In genomic region chr8:5262316-5262715, GRCm38 (mm10) we compare ENCODE assay signal across 27 mouse cellular contexts.
DNase-seq lines count a peak whose midpoint lies in the region; ATAC-seq and TF ChIP-seq lines count a peak whose summit lies in the region.
"Had no signal": no experiment of that assay in that cellular context is flagged by ENCODE, and none has a peak within 500 bp of the region (broad histone marks: within the 10 kb centered on the region; RNA-seq: fewer than 3 reads in every experiment).

No protein-coding gene starts in this region.

- no peak overlapping the region for H3K4me2 ChIP-seq in forebrain, postnatal 0 days (ENCODE audit: low read depth)
- no peak overlapping the region for H3K4me2 ChIP-seq in forebrain, embryonic 11.5 days (ENCODE audit: low read depth, low read length, severe bottlenecking)
- H3K4me2 ChIP-seq in midbrain, postnatal 0 days (ENCODE audit: low read depth, low read length, poor library complexity, severe bottlenecking): no peak overlapping the region
- no peak overlapping the region for H3K4me2 ChIP-seq in embryonic facial prominence, embryonic 14.5 days (ENCODE audit: low read depth, low read length)
- H3K4me2 ChIP-seq: heart, embryonic 12.5 days; hindbrain, embryonic 13.5 days; limb, embryonic 12.5 days; liver, embryonic 13.5 days; midbrain, embryonic 12.5 days had no signal

- no peak overlapping the region for H3K9ac ChIP-seq in forebrain, postnatal 0 days
- no peak overlapping the region for H3K9ac ChIP-seq in forebrain, embryonic 11.5 days (ENCODE audit: low read length)
- no peak overlapping the region for H3K9ac ChIP-seq in midbrain, postnatal 0 days (replicated peaks; ENCODE audit: low read length, poor library complexity, severe bottlenecking)
- no peak overlapping the region for H3K9ac ChIP-seq in embryonic facial prominence, embryonic 14.5 days (ENCODE audit: low read depth, low read length)
- H3K9ac ChIP-seq: heart, embryonic 12.5 days; hindbrain, embryonic 13.5 days; limb, embryonic 12.5 days; liver, embryonic 13.5 days; midbrain, embryonic 12.5 days had no signal

- H3K27ac ChIP-seq in forebrain, postnatal 0 days (ENCODE audit: low read depth, low read length): no peak overlapping the region
- H3K27ac ChIP-seq in forebrain, embryonic 11.5 days (ENCODE audit: low read depth, low read length): no peak overlapping the region
- H3K27ac ChIP-seq in midbrain, postnatal 0 days (ENCODE audit: low read depth, low read length): no peak overlapping the region
- no peak overlapping the region for H3K27ac ChIP-seq in midbrain, embryonic 10.5 days (replicated peaks)
- no peak overlapping the region for H3K27ac ChIP-seq in embryonic facial prominence, embryonic 14.5 days (replicated peaks; ENCODE audit: low read depth, low read length)
- H3K27ac ChIP-seq: heart, adult 2 months; hindbrain, embryonic 13.5 days; limb, embryonic 12.5 days; liver, embryonic 13.5 days; midbrain, embryonic 12.5 days had no signal

- no peaks in the 10 kb centered on the region for H3K27me3 ChIP-seq in forebrain, postnatal 0 days (ENCODE audit: insufficient read depth, low read length)
- H3K27me3 ChIP-seq in forebrain, embryonic 11.5 days (ENCODE audit: control insufficient read depth, insufficient read depth, low read length): no peaks in the 10 kb centered on the region
- no peaks in the 10 kb centered on the region for H3K27me3 ChIP-seq in midbrain, postnatal 0 days (ENCODE audit: insufficient read depth, low read length)
- no peaks in the 10 kb centered on the region for H3K27me3 ChIP-seq in midbrain, embryonic 10.5 days (ENCODE audit: low read depth, poor library complexity, severe bottlenecking)
- no peaks in the 10 kb centered on the region for H3K27me3 ChIP-seq in embryonic facial prominence, embryonic 14.5 days (replicated peaks; ENCODE audit: control insufficient read depth, insufficient read depth, low read length)
- H3K27me3 ChIP-seq: heart, embryonic 12.5 days; hindbrain, embryonic 13.5 days; limb, embryonic 12.5 days; liver, embryonic 13.5 days; midbrain, embryonic 12.5 days had no signal

- no peaks in the 10 kb centered on the region for H3K36me3 ChIP-seq in forebrain, postnatal 0 days (ENCODE audit: insufficient read depth)
- no peaks in the 10 kb centered on the region for H3K36me3 ChIP-seq in forebrain, embryonic 11.5 days (ENCODE audit: control insufficient read depth, insufficient read depth, low read length)
- no peaks in the 10 kb centered on the region for H3K36me3 ChIP-seq in midbrain, postnatal 0 days (ENCODE audit: insufficient read depth, low read length)
- H3K36me3 ChIP-seq in midbrain, embryonic 10.5 days: no peaks in the 10 kb centered on the region
- H3K36me3 ChIP-seq in embryonic facial prominence, embryonic 14.5 days (ENCODE audit: control insufficient read depth, insufficient read depth, low read length): no peaks in the 10 kb centered on the region
- H3K36me3 ChIP-seq: heart, embryonic 12.5 days; hindbrain, embryonic 13.5 days; limb, embryonic 12.5 days; liver, embryonic 13.5 days; midbrain, embryonic 12.5 days had no signal

- DNase-seq in forebrain, postnatal 0 days: peak; percentile 8
- no peak for DNase-seq in forebrain, embryonic 11.5 days (ENCODE audit: low spot score)
- DNase-seq in midbrain, postnatal 0 days (ENCODE audit: low spot score): peak; percentile 2
- DNase-seq in midbrain, embryonic 10.5 days (ENCODE audit: low spot score): no peak
- peak; percentile 26 for DNase-seq in embryonic facial prominence, embryonic 14.5 days (ENCODE audit: low spot score)
- no peak for DNase-seq in spleen, postnatal 14 days (ENCODE audit: low spot score in 2 of 2)
- DNase-seq: adrenal gland, postnatal 25 days; cerebellum, postnatal 36 days; heart, adult 2 months; heart, postnatal 4 days; kidney, adult 9 months; kidney, postnatal 10 days; liver, embryonic 13.5 days; lung, adult 18-20 months; lung, postnatal 36 days; right cerebral cortex, postnatal 25 days; spleen, adult 18-20 months; thymus, adult 2 months; thymus, postnatal 4 days had no signal

- no peak overlapping the region for H3K4me3 ChIP-seq in forebrain, postnatal 0 days (ENCODE audit: low read depth, low read length)
- H3K4me3 ChIP-seq in forebrain, embryonic 11.5 days (ENCODE audit: low read depth, low read length): no peak overlapping the region
- no peak overlapping the region for H3K4me3 ChIP-seq in midbrain, postnatal 0 days (ENCODE audit: low read depth, low read length)
- no peak overlapping the region for H3K4me3 ChIP-seq in midbrain, embryonic 10.5 days
- H3K4me3 ChIP-seq in embryonic facial prominence, embryonic 14.5 days (ENCODE audit: low read depth, low read length): no peak overlapping the region
- H3K4me3 ChIP-seq: heart, adult 2 months; heart, embryonic 12.5 days; hindbrain, embryonic 13.5 days; limb, embryonic 12.5 days; liver, embryonic 13.5 days; midbrain, embryonic 12.5 days had no signal

- TF ChIP-seq CTCF in forebrain, postnatal 0 days (IDR thresholded peaks at IDR 0.05; ENCODE audit: low read depth): no peak
- TF ChIP-seq CTCF in midbrain, postnatal 0 days (IDR thresholded peaks at IDR 0.05): no peak

- peak; percentile 50 for ATAC-seq in forebrain, postnatal 0 days
- ATAC-seq in forebrain, embryonic 11.5 days (replicated peaks; ENCODE audit: low FRiP score): no peak
- ATAC-seq in midbrain, postnatal 0 days (ENCODE audit: low FRiP score): no peak
- ATAC-seq in embryonic facial prominence, embryonic 14.5 days (ENCODE audit: low read depth): no peak
- no peak for ATAC-seq in monocyte, adult 5-6 weeks (replicated peaks; ENCODE audit: insufficient number of reproducible peaks, low FRiP score, low TSS enrichment, poor library complexity, severe bottlenecking)
- ATAC-seq: CD4-positive, CD25-positive, alpha-beta regulatory T cell, adult 4 months; forebrain, embryonic 16.5 days; intestine, postnatal 0 days had no signal

- 59% methylated on average over 1 of the region's 1 CpGs for WGBS in forebrain, postnatal 0 days
- WGBS in forebrain, embryonic 11.5 days: 64% methylated on average over 1 of the region's 1 CpGs
- WGBS in midbrain, postnatal 0 days: 73% methylated on average over 1 of the region's 1 CpGs
- WGBS in midbrain, embryonic 10.5 days: 73% methylated on average over 1 of the region's 1 CpGs
- 15% methylated on average over 1 of the region's 1 CpGs for WGBS in embryonic facial prominence, embryonic 14.5 days

- H3K4me1 ChIP-seq in forebrain, postnatal 0 days (ENCODE audit: insufficient read depth): no peaks in the 10 kb centered on the region
- no peaks in the 10 kb centered on the region for H3K4me1 ChIP-seq in forebrain, embryonic 11.5 days (replicated peaks; ENCODE audit: control insufficient read depth, insufficient read depth, low read length)
- H3K4me1 ChIP-seq in midbrain, postnatal 0 days (ENCODE audit: insufficient read depth, low read length): no peaks in the 10 kb centered on the region
- H3K4me1 ChIP-seq in midbrain, embryonic 10.5 days: no peaks in the 10 kb centered on the region
- H3K4me1 ChIP-seq in embryonic facial prominence, embryonic 14.5 days (ENCODE audit: control insufficient read depth, insufficient read depth, low read length): no peaks in the 10 kb centered on the region
- H3K4me1 ChIP-seq: heart, embryonic 12.5 days; hindbrain, embryonic 13.5 days; limb, embryonic 12.5 days; liver, embryonic 13.5 days; midbrain, embryonic 12.5 days had no signal

- no peaks in the 10 kb centered on the region for H3K9me3 ChIP-seq in forebrain, postnatal 0 days (ENCODE audit: low read length)
- no peaks in the 10 kb centered on the region for H3K9me3 ChIP-seq in forebrain, embryonic 11.5 days (ENCODE audit: control insufficient read depth, low read length)
- no peaks in the 10 kb centered on the region for H3K9me3 ChIP-seq in midbrain, postnatal 0 days (ENCODE audit: low read length)
- no peaks in the 10 kb centered on the region for H3K9me3 ChIP-seq in midbrain, embryonic 10.5 days (replicated peaks)
- H3K9me3 ChIP-seq in embryonic facial prominence, embryonic 14.5 days (ENCODE audit: control insufficient read depth, low read length): no peaks in the 10 kb centered on the region
- H3K9me3 ChIP-seq: heart, embryonic 12.5 days; hindbrain, embryonic 13.5 days; limb, embryonic 12.5 days; liver, embryonic 13.5 days; midbrain, embryonic 12.5 days had no signal

Comparison
In these comparisons a context has a peak if more than half of its experiments do, and no peak if none do; other contexts are left out.
1. DNase-seq: peak in forebrain, postnatal 0 days (single experiment), midbrain, postnatal 0 days (single experiment) and embryonic facial prominence, embryonic 14.5 days (single experiment); none in forebrain, embryonic 11.5 days (single experiment), midbrain, embryonic 10.5 days (single experiment) and spleen, postnatal 14 days (0 of 2).